Mouse (Mus musculus) CH12F3 (cell line): Measurements from ENCODE around the gene Dact2.

Experiments used
- in situ Hi-C: fragments of 300-500 bp; cut with MboI; formaldehyde crosslinking; loops from 2 replicates; pipeline ENCODE4 v1.14.3; 2020; ENCODE audit warnings: low sequenced_read_pairs

The Dact2 gene

DNA sequence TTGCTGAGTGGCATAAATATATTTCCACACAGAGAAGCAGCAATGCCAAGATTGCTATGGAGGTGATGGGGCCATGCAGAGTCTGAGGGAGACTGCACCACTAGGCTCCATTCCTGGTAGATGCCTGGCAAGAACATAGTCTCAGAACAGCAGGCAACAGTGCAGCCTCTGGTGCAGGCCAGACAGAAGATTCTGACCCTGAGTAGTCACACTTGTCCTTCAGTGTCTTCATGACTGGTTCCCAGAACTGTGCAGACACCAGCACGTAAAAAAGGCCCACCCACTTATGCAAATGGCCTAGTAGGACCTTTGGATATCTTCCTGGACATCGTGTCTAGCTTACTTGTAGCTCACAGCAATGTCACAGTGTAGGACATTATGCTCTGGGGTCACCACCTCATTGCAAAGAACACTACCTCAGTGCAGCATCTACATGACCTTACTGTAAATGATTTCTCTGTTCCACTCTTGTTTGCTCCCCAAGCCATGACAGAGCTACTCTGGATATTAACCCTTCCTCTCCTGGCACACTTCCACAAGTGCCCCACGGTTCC lies 9.9 kb upstream of the Dact2 start:
- in situ Hi-C loops, result loop anchor here (25.0 kb wide), 1 partner anchor 377 kb away; no protein-coding TSS in a partner anchor

DNA sequence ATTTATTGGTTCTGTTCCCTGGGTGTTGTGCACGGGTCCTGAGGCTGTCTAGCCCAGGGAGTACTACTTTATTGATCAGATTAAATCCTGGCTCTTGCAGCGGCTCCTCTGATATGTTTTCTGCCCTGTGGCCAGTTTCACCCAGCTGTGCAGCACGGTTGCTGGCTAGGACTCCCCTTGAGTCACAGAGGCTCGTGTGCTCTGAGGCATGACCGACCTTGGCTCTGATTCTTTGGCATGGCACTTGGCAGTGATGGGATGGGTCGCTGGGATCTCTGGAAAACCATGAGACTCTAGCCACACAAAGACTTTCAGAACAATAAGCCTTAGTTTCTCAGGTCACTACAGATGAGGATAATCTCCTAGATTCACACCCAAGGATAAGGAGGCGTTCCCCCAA lies 8.7 kb upstream of the Dact2 start:
- in situ Hi-C loops, result loop anchor here (25.0 kb wide), 1 partner anchor 375 kb away; no protein-coding TSS in a partner anchor

DNA sequence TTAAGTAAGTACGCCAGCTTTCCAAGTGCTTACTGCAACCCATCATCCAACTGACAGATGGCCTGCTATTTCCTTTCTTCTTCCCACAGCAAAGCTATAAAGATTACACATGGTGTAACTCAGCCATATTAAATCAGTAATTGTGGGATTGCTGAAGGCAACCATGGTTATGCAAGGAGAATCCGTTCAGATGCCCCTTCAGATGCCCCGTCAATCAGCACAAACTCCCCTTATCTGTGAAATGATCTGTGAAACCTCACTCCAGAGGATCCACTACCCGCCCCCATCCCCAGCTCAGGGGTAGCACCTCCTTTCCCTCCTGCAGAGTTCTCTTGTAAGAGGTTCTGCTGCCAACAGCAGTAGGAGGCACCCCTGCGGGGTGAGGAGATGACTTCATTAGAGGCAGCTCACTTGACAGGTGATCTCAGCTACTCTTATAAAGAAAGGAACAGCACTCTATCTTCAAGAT lies 3.0 kb upstream of the Dact2 start:
- in situ Hi-C loops, result loop anchor here (25.0 kb wide), 1 partner anchor 370 kb away; no protein-coding TSS in a partner anchor

DNA sequence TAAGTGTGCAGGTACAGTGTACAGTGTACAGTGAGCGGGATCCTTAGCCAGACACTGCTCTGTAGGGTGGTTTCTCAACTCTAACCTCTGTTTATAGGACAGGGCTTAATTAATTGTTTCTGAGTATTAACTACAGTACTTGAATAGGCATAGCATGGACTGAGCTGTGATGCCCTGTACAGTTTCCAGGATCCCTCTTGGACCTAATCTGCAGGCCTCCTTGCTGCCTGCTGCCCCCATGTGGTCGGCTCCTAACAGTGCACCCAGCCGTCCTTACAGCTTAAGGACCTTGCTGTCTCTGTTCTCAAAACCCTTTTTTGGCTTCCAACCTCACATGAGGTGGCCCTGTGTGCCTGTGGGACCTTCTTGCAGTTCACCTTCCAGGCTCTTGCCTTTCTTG lies 2.0 kb upstream of the Dact2 start:
- in situ Hi-C loops, result loop anchor here (25.0 kb wide), 1 partner anchor 369 kb away; no protein-coding TSS in a partner anchor

DNA sequence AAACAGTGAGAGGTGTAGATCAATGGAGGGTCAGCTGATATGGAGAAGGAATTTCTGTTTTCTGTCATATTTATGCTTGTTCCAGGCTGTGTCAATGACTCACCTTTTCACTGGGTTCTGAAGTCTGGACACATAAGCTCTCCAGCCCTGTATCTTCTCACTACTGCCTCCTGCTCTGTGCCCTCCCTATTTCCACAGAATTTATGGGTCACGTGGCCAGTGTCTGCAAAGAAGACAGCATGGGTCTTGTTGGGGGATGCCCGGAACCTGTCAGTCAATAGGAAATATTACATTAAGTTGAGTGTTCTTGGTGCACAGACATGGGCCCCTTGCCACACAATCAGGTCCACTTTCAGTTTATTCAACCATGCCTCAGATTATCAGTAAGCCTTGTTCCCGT lies 1.1 kb upstream of the Dact2 start:
- in situ Hi-C loops, result loop anchor here (25.0 kb wide), 1 partner anchor 368 kb away; no protein-coding TSS in a partner anchor

DNA sequence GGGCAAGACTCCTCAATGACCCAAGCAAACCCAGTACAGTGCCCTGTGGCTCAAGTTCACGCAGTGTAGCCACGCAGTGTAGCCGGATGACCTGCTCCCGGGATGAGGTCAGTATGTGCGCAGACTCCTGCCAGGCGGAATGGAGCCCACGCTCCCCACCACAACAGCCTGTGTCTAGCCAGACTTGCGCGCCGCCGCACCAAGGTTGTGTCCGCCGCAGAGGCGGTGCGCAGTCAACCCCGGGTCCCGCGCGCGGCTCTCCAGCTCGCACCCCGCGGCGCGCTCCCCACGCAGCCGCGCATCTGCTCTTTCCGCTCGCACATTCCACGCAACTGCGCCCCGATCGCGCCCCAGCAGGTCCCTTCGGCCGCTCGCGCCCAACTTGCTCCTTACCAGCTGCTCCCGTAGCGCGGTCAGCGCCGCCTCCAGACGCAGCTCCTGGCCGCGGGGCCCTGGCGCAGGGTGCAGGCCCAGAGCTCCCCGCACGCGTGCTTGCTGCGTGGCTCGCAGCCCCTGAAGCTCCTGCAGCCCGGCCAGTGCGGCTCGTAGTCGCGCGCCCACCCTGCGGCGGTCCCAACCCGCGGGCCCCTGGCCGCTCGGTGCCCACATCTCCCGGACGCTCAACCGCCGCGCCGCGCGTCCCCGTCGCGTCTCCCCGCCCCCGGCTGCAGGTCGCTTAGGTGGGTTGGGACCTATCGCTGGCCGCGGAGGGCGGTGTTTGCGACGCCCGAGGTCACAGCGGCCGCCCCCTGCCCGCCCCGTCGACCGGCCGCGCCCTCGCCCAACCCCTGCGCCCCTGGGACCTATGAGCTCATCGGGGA lies 773 bp downstream of the Dact2 start:
- in situ Hi-C loops, result loop anchor here (25.0 kb wide), 1 partner anchor 366 kb away; no protein-coding TSS in a partner anchor

DNA sequence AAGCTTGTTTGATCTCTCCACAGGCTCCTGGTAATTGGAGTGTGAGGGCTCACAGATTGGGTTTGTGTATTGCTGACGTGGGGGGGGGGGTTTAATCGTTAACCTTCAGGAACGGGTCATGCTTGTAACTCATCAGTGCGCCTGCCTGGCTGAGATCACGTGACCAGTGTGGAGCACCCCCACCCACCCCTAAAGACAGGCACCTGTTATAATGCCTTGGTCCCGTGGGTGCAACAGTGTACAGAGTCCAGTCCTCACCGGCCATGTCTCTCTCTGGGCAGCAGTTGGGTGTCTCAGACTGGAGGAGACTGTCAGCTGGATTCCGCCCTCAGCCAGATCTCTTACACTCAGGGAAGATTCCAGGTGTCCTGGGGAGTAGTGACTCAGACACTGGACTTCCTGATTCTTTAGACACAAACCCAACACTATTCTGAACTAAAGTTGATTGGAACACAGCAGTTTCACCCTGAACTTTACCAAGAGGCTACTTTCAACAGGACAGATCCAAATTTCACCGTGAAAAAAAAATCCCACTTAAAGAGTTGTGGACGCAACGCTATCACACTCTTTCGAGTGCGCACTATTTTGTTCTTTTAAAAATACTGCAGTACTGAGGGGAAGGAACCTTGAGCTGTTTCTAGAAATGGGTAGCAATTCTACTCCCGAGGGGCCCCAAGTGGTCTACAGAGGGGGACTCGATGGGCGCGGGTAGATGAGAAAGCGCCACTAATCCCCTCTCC lies 1.6 kb downstream of the Dact2 start:
- in situ Hi-C loops, result loop anchor here (25.0 kb wide), 1 partner anchor 365 kb away; no protein-coding TSS in a partner anchor

DNA sequence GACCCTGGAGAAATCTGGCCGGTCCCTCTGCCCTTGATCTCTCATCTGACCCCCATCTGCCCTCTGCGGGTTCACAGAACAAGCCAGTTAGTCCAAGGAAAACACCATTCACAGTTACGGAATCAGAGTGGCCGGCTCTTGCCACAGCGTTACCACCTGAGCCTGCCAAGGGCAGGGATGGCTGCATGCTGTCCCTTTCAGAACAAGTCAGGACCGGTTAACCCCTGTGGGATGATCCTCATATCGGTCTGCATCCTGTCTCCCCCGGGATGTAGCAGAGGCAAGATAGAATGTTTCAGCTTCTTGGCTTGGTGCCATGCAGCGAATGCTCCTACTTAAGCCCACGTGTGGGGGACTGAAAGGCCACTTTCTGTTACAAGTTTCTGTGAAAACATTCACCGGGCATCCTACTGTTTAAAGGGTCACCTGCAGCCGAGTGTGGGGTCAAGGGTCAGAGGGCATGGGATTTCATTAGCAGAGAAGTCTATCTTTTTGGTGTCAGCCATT lies 2.8 kb downstream of the Dact2 start:
- in situ Hi-C loops, result loop anchor here (25.0 kb wide), 1 partner anchor 364 kb away; no protein-coding TSS in a partner anchor

DNA sequence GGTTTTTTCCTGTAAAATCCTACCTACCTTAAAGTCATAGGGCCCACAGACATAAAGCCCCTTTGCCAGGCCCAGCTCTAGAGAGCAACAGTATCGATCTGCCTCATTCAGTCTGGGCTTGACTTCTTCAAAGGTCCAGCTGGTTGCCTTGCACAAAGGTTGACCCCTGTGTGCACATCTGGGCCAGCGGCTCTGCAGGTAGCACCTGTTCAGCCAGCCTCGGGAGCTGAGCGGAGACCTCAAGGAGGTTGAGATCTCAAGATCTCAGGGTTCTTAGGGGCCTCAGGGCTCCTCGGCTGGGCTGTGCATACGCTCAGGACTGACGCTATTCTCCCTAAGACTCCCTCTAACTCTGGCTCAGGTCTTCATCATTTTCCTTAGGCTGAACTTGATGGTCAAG lies 3.9 kb downstream of the Dact2 start:
- in situ Hi-C loops, result loop anchor here (25.0 kb wide), 1 partner anchor 363 kb away; no protein-coding TSS in a partner anchor

DNA sequence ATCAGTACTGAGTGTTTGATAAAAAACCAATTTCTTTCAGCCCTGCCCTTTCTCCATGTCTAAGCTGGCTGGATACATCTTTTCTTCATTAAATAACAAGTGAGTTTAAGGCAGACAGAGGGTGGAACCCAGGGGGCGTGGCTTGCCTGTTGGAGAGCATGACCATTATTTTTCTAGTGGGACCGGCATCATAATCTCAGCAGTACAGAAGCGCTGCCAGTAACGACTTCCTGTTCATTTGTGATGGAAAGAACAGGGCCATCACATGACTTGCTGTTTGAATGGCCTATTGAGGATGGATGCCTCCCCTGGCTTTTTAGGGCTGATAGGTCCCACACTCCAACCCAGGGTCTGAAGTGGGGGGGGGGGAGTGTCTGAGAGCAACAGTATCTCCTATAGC lies 4.5 kb downstream of the Dact2 start:
- in situ Hi-C loops, result loop anchor here (25.0 kb wide), 1 partner anchor 362 kb away; no protein-coding TSS in a partner anchor

DNA sequence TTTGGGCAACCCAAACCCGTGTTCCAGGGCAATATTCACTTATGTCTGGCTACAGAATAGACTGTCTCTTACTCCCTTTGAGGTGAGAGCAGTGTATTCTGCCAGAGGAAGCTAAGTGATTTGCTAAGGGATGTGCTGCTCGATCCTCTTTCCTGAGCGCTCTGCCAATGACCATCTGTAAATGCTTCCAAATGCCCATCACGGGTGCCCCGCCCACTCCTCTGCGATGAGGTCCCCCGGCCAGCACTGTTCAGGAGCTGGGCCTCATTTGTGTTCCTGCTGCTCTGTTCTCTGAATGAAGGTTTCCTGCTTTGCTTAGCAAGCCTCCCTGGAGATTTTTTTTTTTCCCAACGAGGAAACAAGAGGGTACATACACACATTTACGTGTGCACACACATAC lies 11.2 kb downstream of the Dact2 start:
- in situ Hi-C loops, result no loop called here

DNA sequence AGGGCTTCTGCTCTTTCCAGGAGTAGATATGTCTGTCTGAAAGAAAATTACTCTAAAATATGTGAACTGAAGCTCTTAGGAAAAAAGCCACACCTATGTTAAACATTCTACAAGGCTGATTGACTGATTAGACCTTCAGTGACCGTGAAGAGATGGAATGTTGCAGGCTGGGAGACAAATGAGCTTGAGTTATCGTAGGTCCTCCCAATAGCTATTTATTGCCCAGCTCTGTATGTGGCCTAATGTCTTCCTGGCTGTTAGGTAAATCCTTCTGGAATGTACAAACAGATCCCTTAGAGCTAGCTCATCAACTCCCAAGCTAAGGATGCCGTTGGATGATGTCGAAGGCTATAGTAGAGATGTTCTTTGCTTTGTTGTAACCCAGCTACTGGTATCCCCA lies 11.7 kb downstream of the Dact2 start:
- in situ Hi-C loops, result no loop called here

DNA sequence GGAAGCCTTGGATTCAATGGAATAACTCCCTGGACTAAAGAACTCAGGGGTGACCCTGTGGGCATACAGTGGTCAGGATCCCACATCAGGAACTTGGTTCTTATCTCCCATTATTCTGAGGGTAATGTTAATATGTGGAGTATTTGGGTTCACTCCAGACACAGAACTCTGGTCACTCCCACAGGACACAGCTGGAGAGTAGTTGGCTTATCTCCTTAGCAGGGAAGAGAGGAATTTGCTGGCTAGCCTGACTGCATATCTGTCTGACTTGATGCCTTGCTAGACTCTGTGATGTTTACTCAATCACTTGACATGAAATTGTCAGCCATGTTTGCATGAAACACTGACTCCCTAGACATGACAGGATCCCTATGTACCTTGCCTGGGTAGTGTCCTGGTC lies 15.6 kb downstream of the Dact2 start:
- in situ Hi-C loops, result no loop called here

DNA sequence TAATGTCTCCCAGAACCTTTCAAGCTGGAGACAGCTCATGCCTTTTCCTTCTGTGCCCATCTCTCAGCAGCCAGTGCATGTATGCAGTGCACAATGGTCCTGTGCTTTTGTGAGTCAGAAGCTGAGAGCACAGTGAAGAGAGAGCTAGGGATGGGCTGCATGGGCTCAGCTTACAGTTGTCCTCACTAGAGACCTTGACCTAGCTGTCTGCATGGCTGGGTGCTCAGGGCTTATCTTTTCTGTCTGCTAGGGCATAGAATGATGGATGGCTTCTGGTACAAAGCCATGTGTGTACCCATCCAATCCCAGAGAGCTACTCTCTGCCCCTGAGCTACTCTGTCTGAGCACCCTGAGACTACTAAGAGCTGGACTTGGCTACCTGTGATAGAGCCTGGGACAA lies 17.0 kb downstream of the Dact2 start:
- in situ Hi-C loops, result no loop called here

DNA sequence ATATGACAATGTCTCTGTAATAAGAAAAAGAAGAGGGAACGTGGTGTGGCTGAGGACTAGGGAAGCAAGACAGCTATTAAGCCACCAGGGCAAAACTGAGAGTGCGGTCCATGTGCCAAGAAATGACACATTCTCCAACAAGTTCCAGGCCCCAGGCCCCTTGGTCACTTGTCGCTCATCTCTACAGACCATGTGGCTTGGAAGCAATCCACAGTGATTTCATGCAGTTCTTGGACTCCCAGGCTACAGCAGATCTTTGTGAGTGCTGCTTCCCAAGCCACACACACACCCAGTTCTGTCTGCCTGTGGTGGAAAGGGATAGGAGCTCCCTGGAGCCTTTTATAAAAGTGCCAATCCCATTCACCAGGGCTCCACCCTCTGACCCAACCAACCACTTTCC lies 17.9 kb downstream of the Dact2 start:
- in situ Hi-C loops, result no loop called here

DNA sequence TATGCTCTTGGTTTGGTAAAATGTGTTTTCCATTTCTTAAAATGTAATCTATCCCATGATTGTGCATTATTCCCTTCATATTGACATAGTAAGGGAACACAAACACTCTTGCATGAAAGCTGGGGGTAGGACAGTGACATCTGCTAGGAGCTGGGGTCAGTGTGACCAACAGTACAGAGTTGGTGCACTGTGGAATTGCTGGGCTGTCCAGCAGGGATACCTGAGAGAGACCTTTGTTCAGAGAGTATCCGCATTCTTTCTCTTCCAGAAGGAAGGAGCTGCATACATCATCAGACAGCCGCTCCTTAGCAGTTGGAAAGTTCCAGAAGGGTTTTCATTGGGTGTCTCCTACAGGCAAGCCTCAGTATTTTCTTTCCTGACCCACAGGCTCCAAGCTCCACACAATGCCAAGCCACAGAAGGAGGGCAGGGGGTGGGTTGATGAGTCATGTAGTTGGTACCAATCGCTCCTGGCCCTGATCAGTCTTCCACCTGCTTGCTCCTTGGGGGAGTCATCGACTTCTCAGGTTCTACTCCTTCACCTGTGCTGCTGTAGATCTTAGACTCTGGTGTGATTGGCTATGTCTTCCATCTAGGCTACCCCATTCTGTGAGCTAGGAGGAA lies 19.8 kb downstream of the Dact2 start:
- in situ Hi-C loops, result no loop called here

DNA sequence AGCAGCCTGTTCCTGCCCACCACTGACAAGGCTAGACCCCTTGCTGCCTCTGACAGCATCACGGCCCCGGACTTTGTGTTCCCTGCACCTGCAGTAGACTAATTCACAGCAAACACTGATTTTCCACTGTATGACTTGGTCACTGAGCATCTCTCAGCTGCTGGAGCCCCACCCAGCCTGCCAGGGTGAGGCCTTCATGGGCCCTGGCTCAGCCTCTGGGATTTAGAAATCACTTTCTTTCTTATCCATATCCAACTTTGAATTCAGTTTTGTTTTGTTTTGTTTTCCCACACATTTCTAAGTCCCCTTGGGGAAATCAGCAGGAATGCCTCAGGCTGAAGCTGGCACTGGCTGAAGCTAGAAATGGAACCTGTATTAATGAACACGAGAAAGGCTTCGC lies 20.4 kb downstream of the Dact2 start:
- in situ Hi-C loops, result no loop called here

DNA sequence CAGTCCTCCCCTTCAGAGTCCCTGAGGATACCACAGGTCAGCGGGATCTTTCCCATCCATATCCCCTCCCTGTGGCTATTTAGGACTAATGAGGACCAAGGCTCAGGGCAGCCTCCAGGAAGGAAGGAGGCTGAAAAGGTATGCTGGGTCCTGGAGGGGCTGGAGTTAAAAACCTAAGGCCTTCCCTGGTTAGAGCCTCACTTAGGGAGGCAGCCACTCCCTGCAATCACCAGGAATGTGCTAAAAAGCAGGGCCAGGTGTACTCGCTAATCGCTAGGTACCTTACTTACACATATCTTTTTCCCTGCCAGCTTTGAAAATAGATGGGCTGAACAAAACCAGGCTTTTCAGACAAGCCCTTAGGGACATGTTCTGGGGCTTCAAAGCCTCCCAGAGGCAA lies 21.2 kb downstream of the Dact2 start:
- in situ Hi-C loops, result no loop called here

DNA sequence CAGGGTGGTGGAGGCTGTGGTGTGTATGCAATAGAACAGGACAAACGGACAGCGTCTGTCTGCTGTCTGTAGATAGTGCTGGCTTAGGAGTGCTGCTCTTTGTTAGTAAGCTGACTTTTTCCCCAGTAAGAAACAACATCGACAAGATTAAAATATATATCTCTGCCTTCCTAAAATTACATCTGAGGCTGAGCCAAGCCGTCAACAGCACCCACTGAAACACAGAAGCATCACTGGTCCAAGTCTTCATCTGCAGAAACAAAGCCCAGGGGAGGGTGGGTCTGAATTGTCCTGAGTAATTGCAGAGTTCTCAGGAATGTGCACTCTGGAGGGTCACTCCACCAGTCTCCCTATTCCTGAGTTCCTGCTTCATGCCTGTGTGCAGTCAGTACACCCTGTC lies 25.2 kb downstream of the Dact2 start:
- in situ Hi-C loops, result no loop called here

DNA sequence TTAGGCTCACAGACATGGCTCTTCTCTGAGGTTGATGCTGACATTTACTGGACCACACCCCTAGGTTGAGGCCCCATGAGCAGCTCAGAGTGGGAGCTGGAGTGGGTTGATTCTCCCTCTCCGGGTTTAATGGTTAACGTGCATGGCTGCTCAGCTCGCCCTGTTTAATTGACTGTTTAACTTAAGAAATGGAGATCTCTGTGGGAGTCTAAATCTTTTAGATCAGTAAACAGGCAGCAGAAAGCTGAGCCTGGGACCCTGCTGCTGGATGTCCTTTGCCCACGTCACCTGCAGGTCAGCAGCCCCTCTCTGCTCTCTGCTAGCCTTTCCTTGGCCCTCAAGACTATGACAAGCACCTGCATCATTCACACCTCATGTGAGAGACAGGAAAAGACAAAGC lies 25.6 kb downstream of the Dact2 start:
- in situ Hi-C loops, result no loop called here

DNA sequence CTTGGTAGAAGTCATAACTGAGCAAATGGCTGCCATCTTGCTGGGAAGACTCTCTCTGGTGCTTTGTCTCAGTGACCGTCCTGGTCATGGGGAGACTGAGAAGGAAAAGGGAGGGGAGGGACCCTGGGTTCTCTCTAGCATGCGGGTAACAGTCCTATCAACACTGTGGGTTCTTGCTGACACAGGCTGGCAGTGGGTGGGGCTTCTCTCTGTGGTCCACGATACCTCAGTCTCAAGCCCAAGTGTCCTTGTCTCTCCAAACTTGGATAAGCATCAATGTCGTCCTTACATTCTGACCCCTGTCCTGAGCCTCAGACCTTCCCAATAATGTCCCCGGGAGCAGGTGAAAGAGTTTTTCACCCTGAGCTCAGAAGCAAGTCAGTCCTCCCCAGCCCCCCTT lies 26.1 kb downstream of the Dact2 start:
- in situ Hi-C loops, result no loop called here
